Mouse (Mus musculus): ENCODE results near the gene Cpne4. TPM values are rescaled to one million over a fixed set of nuclear protein-coding genes. Genes with fewer than 3 reads are reported as not detected.

The Cpne4 gene
- polyA plus RNA-seq, 1 experiment from 2014 or later, result 17.9 TPM

GRCm38 (mm10) chr9:104581921-104582624 lies 35.0 kb downstream of the Cpne4 start:
- H3K4me1 ChIP-seq (ENCODE audit: control insufficient read depth, insufficient read depth, low read length), result no peaks in the 10 kb centered on the region
- no peaks in the 10 kb centered on the region for H3K36me3 ChIP-seq (ENCODE audit: control insufficient read depth, insufficient read depth, low read length)
- ATAC-seq (ENCODE audit: low read depth), result no peak
- no peak overlapping the region for H3K4me3 ChIP-seq (ENCODE audit: low read depth, low read length)
- 73% methylated on average over 6 of the region's 6 CpGs for WGBS
- no peak overlapping the region for H3K4me2 ChIP-seq (ENCODE audit: low read depth, low read length)
- H3K27me3 ChIP-seq (ENCODE audit: control insufficient read depth, insufficient read depth, low read length), result no peaks in the 10 kb centered on the region
- no peak overlapping the region for H3K9ac ChIP-seq (replicated peaks; ENCODE audit: low read depth, low read length)
- no peaks in the 10 kb centered on the region for H3K9me3 ChIP-seq (ENCODE audit: control insufficient read depth, low read length)
- no peak overlapping the region for H3K27ac ChIP-seq (ENCODE audit: low read depth, low read length)

GRCm38 (mm10) chr9:104582675-104583074 lies 35.6 kb downstream of the Cpne4 start:
- no peaks in the 10 kb centered on the region for H3K9me3 ChIP-seq (ENCODE audit: control insufficient read depth, low read length)

GRCm38 (mm10) chr9:104594550-104594949 lies 47.5 kb downstream of the Cpne4 start:
- WGBS, result 33% methylated on average over 5 of the region's 5 CpGs
- Histone ChIP-seq H3K4me1 (ENCODE audit: control insufficient read depth, insufficient read depth, low read length) (no peaks in the 10 kb centered on the region), H3K9me3 (ENCODE audit: control insufficient read depth, low read length) (peaks cover 4% of the 10 kb centered on the region), H3K4me2 (ENCODE audit: low read depth, low read length) (no peak overlapping the region), H3K36me3 (ENCODE audit: control insufficient read depth, insufficient read depth, low read length) (no peaks in the 10 kb centered on the region), H3K9ac (replicated peaks; ENCODE audit: low read depth, low read length) (no peak overlapping the region), H3K4me3 (ENCODE audit: low read depth, low read length) (no peak overlapping the region), H3K27ac (ENCODE audit: low read depth, low read length) (peak overlapping the region; percentile 46; the same call in 1 of the 2 replicates), H3K27me3 (ENCODE audit: control insufficient read depth, insufficient read depth, low read length) (no peaks in the 10 kb centered on the region)
- ATAC-seq (ENCODE audit: low read depth), result peak; percentile 21; the same call in 1 of the 2 replicates

More at GRCm38 (mm10) chr9:104582675-104583074, 35.6 kb downstream of the Cpne4 start:
- Histone ChIP-seq H3K4me1 (ENCODE audit: control insufficient read depth, insufficient read depth, low read length) (no peaks in the 10 kb centered on the region), H3K27me3 (ENCODE audit: control insufficient read depth, insufficient read depth, low read length) (no peaks in the 10 kb centered on the region), H3K4me3 (ENCODE audit: low read depth, low read length) (no peak overlapping the region), H3K4me2 (ENCODE audit: low read depth, low read length) (no peak overlapping the region), H3K27ac (ENCODE audit: low read depth, low read length) (no peak overlapping the region), H3K9ac (replicated peaks; ENCODE audit: low read depth, low read length) (no peak overlapping the region), H3K36me3 (ENCODE audit: control insufficient read depth, insufficient read depth, low read length) (no peaks in the 10 kb centered on the region)
- no peak for ATAC-seq (ENCODE audit: low read depth)
- 65% methylated on average over 6 of the region's 6 CpGs for WGBS

GRCm38 (mm10) chr9:104594979-104595378 lies 47.9 kb downstream of the Cpne4 start:
- H3K9me3 ChIP-seq (ENCODE audit: control insufficient read depth, low read length), result peaks cover 4% of the 10 kb centered on the region
- H3K4me3 ChIP-seq (ENCODE audit: low read depth, low read length), result no peak overlapping the region
- peak overlapping the region; percentile 46; the same call in 1 of the 2 replicates for H3K27ac ChIP-seq (ENCODE audit: low read depth, low read length)
- H3K4me2 ChIP-seq (ENCODE audit: low read depth, low read length), result no peak overlapping the region
- H3K36me3 ChIP-seq (ENCODE audit: control insufficient read depth, insufficient read depth, low read length), result no peaks in the 10 kb centered on the region
- 40% methylated on average over 2 of the region's 2 CpGs for WGBS
- H3K9ac ChIP-seq (replicated peaks; ENCODE audit: low read depth, low read length), result no peak overlapping the region
- H3K27me3 ChIP-seq (ENCODE audit: control insufficient read depth, insufficient read depth, low read length), result no peaks in the 10 kb centered on the region
- no peaks in the 10 kb centered on the region for H3K4me1 ChIP-seq (ENCODE audit: control insufficient read depth, insufficient read depth, low read length)
- peak; percentile 41; the same call in 1 of the 2 replicates for ATAC-seq (ENCODE audit: low read depth)

- H3K27me3 ChIP-seq (ENCODE audit: control insufficient read depth, insufficient read depth, low read length), result no peaks in the 10 kb centered on the region
- H3K4me2 ChIP-seq (ENCODE audit: low read depth, low read length), result no peak overlapping the region
- H3K9me3 ChIP-seq (ENCODE audit: control insufficient read depth, low read length), result no peaks in the 10 kb centered on the region
- no peaks in the 10 kb centered on the region for H3K4me1 ChIP-seq (ENCODE audit: control insufficient read depth, insufficient read depth, low read length)
- no peak for ATAC-seq (ENCODE audit: low read depth)
- H3K9ac ChIP-seq (replicated peaks; ENCODE audit: low read depth, low read length), result no peak overlapping the region
- WGBS, result 71% methylated on average over 6 of the region's 6 CpGs
- H3K4me3 ChIP-seq (ENCODE audit: low read depth, low read length), result no peak overlapping the region
- H3K36me3 ChIP-seq (ENCODE audit: control insufficient read depth, insufficient read depth, low read length), result no peaks in the 10 kb centered on the region
- no peak overlapping the region for H3K27ac ChIP-seq (ENCODE audit: low read depth, low read length)
Observed at GRCm38 (mm10) chr9:104612523-104612922, 65.4 kb downstream of the Cpne4 start.

- WGBS, result 68% methylated on average over 6 of the region's 6 CpGs
- no peak for ATAC-seq (ENCODE audit: low read depth)
- H3K4me1 ChIP-seq (ENCODE audit: control insufficient read depth, insufficient read depth, low read length), result no peaks in the 10 kb centered on the region
Observed at GRCm38 (mm10) chr9:104616691-104617090, 69.6 kb downstream of the Cpne4 start.

GRCm38 (mm10) chr9:104623564-104623963 lies 76.5 kb downstream of the Cpne4 start:
- no peak overlapping the region for H3K4me2 ChIP-seq (ENCODE audit: low read depth, low read length)
- no peak for ATAC-seq (ENCODE audit: low read depth)
- H3K9me3 ChIP-seq (ENCODE audit: control insufficient read depth, low read length), result no peaks in the 10 kb centered on the region
- no peak overlapping the region for H3K27ac ChIP-seq (ENCODE audit: low read depth, low read length)
- no peak overlapping the region for H3K9ac ChIP-seq (replicated peaks; ENCODE audit: low read depth, low read length)
- H3K4me1 ChIP-seq (ENCODE audit: control insufficient read depth, insufficient read depth, low read length), result no peaks in the 10 kb centered on the region
- no peak overlapping the region for H3K4me3 ChIP-seq (ENCODE audit: low read depth, low read length)
- no peaks in the 10 kb centered on the region for H3K27me3 ChIP-seq (ENCODE audit: control insufficient read depth, insufficient read depth, low read length)
- H3K36me3 ChIP-seq (ENCODE audit: control insufficient read depth, insufficient read depth, low read length), result no peaks in the 10 kb centered on the region
- 74% methylated on average over 4 of the region's 4 CpGs for WGBS

More at GRCm38 (mm10) chr9:104616691-104617090, 69.6 kb downstream of the Cpne4 start:
- Histone ChIP-seq H3K4me2 (ENCODE audit: low read depth, low read length) (no peak overlapping the region), H3K27me3 (ENCODE audit: control insufficient read depth, insufficient read depth, low read length) (no peaks in the 10 kb centered on the region), H3K4me3 (ENCODE audit: low read depth, low read length) (no peak overlapping the region), H3K36me3 (ENCODE audit: control insufficient read depth, insufficient read depth, low read length) (no peaks in the 10 kb centered on the region), H3K9me3 (ENCODE audit: control insufficient read depth, low read length) (no peaks in the 10 kb centered on the region), H3K9ac (replicated peaks; ENCODE audit: low read depth, low read length) (no peak overlapping the region), H3K27ac (ENCODE audit: low read depth, low read length) (no peak overlapping the region)

GRCm38 (mm10) chr9:104627816-104628215 lies 80.7 kb downstream of the Cpne4 start:
- no peak overlapping the region for H3K27ac ChIP-seq (ENCODE audit: low read depth, low read length)
- no peaks in the 10 kb centered on the region for H3K27me3 ChIP-seq (ENCODE audit: control insufficient read depth, insufficient read depth, low read length)
- H3K9ac ChIP-seq (replicated peaks; ENCODE audit: low read depth, low read length), result no peak overlapping the region
- no peaks in the 10 kb centered on the region for H3K4me1 ChIP-seq (ENCODE audit: control insufficient read depth, insufficient read depth, low read length)
- no peak for ATAC-seq (ENCODE audit: low read depth)
- H3K36me3 ChIP-seq (ENCODE audit: control insufficient read depth, insufficient read depth, low read length), result no peaks in the 10 kb centered on the region
- WGBS, result 54% methylated on average over 7 of the region's 7 CpGs
- H3K4me2 ChIP-seq (ENCODE audit: low read depth, low read length), result no peak overlapping the region
- H3K4me3 ChIP-seq (ENCODE audit: low read depth, low read length), result no peak overlapping the region
- H3K9me3 ChIP-seq (ENCODE audit: control insufficient read depth, low read length), result no peaks in the 10 kb centered on the region

GRCm38 (mm10) chr9:104629282-104629681 lies 82.2 kb downstream of the Cpne4 start:
- no peak for ATAC-seq (ENCODE audit: low read depth)

More at GRCm38 (mm10) chr9:104629282-104629681, 82.2 kb downstream of the Cpne4 start:
- Histone ChIP-seq H3K27me3 (ENCODE audit: control insufficient read depth, insufficient read depth, low read length) (no peaks in the 10 kb centered on the region), H3K27ac (ENCODE audit: low read depth, low read length) (no peak overlapping the region), H3K4me2 (ENCODE audit: low read depth, low read length) (no peak overlapping the region), H3K36me3 (ENCODE audit: control insufficient read depth, insufficient read depth, low read length) (no peaks in the 10 kb centered on the region), H3K4me3 (ENCODE audit: low read depth, low read length) (no peak overlapping the region), H3K4me1 (ENCODE audit: control insufficient read depth, insufficient read depth, low read length) (no peaks in the 10 kb centered on the region), H3K9me3 (ENCODE audit: control insufficient read depth, low read length) (no peaks in the 10 kb centered on the region), H3K9ac (replicated peaks; ENCODE audit: low read depth, low read length) (no peak overlapping the region)
- 91% methylated on average over 7 of the region's 7 CpGs for WGBS
